Mouse (Mus musculus): ENCODE results near the gene Padi1.

DNA sequence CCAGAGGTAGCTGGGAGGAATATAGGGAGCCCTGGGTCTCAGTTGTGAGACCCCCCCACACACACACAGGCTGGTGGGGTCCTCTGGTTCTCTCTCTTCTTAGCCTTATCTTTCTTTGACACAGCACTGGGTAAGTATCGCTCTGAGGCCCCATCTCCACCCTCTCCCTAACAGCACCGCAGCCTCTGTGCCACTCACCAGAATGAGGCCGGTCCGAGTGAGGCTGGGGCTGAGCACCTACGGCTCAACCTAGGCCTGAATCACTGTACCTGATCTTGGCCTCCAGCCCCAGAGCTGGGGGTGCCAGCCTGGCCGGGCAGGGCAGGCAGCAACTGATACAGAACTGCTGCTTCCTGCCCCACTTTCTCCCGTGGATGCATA lies 15.2 kb upstream of the Padi1 start:
- TF ChIP-seq CTCF (IDR thresholded peaks at IDR 0.05; ENCODE audit: extremely low read depth, insufficient read depth, low read length) (no peak), POLR2A (IDR thresholded peaks at IDR 0.05; ENCODE audit: extremely low read depth, insufficient read depth, low read length) (no peak)

Measured in cortical plate, adult 2 months (tissue).